Mouse (Mus musculus) adrenal gland, adult 8-10 months (tissue): ENCODE results near the gene Mfsd9. TPM values are rescaled to one million over a fixed set of nuclear protein-coding genes. Genes with fewer than 3 reads are reported as not detected.

ENCODE experiments used
- DNase-seq: peaks from one replicate; pipeline ENCODE4 v3.0.0; 2022
- total RNA-seq, 4 experiments: library from RNA; stranded (reverse); gene quantifications; 2 replicates each; pipeline ENCODE4 v1.2.4; 2022

Mfsd9 gene
- 1 to 10 TPM; 3.5 to 4.3 (median 3.6) TPM for total RNA-seq

DNA sequence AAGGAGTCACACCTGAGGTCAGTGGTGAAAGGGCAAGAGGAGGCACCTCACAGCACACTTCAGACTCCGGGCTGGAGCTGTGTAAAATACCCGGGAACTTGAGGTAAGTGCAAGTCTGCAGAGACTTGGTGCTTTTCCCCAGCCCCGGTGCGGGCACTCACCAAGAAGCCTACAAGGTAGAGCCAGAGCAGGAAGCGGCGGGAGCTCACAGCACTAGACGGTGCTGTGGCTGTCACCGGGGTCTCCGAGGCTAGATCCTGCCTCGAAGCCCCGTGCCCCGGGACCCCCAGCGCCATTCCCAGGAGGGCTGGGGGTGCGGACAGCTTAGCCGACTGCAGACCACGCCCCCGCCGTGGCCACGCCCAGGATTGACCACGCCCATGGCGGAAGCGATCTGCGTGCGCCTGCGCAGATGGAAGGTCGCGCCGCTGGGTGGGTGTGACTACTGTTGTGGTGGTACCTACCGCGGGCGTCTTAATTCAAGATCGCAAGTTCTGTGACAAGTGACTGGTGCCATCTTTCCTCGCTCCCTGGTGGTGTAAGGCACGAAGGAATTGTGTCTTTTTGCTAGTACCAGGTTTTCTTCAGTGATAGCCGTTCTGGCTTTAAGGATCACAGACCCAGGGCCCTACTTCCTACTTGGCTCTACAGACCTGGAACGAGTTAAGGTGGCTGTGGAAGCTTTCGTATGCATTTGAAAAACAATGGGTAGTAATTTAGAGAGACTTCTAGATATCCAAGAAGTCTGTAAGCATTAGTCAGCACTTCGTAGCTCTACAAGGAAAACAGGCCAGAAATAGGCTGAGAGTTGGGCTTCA lies at the start of gene Mfsd9:
Mfsd9 (minus strand) TSS at position 364 of the 818 bp plus-strand sequence.
- DNase-seq = peak; percentile 83

DNA sequence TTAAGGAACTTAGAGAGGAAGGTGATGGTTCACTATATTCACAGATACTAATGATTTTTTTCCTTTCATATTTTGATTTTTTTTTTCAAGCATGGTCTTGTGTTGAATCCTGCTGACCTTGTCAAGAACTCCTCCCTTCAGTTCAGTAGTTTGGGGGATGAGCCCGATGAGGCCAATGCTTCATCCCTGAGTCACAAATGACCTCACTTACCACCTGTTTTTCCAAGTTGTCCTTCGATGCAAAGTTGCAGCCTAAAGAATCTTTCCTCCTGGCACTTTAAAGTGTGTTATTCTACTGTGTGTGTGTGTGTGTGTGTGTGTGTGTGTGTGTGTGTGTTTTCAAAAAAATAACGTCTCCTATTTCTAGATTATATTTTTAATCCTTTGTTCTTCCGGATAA lies 45.0 kb upstream of the Mfsd9 start:
- no peak for DNase-seq

DNA sequence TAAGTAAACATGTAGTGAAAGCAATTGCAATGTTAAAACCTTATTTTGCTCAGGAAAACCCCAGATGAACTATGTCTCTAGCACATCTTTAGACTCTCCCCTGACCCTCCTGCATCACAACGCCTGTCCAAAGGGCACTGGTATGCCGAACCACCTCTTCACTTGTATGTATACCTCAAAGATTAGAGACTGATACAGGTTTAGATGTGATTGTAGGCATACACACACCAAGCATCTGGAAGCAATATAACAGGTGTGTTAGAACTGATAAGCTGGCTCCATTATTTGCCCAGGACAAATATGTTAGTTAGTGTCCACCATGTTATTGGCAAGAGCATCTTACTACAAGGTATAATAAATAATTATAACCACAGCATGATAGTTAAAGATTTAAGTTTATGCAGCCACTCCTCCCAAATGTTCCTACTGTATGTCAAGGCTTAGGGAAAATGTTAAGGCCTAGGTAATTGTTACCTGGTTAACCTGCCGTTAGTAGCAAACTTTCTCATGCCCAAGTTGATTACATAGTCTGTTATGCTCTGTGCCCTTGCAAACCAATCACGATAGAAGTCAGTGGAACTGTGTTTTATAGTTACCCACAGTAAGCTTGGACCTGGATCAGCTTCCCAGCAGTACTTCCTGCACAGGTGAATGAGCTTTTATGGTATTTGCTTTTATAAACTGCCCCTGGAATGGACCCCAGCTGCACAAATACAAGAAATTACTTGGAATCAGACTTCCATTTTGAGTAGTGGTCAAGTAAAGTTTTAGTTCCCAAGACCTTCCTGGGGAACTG lies 40.4 kb upstream of the Mfsd9 start:
- no peak for DNase-seq

GRCm38 (mm10) chr1:40829213-40829914 lies 38.9 kb upstream of the Mfsd9 start:
- peak; percentile 19 for DNase-seq

- peak; percentile 5 for DNase-seq
Measured at GRCm38 (mm10) chr1:40825826-40826225, 35.3 kb upstream of the Mfsd9 start.

- DNase-seq = no peak
Measured at GRCm38 (mm10) chr1:40824936-40825335, 34.4 kb upstream of the Mfsd9 start.

DNA sequence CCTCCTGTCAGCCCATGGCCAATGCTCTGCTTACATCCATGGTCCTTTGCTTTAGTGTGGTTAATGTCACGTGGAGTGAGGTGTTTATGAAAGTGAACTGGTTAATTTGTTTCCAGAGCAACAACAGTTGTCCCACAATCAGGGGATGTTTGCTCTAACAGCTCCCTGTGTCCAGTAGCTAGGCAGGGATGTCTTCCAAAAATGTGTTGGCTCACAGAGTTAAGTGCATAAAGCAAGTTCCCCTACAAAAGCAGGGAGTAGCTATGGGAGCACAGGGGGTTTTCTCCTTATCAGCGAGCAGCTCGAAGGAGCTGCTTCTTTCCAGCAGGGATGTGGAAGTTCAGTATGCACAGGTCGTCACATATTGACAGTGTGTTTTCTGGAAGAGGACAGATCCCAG lies 34.0 kb upstream of the Mfsd9 start:
- no peak for DNase-seq

GRCm38 (mm10) chr1:40815071-40815845 lies 24.8 kb upstream of the Mfsd9 start:
- no peak for DNase-seq

DNA sequence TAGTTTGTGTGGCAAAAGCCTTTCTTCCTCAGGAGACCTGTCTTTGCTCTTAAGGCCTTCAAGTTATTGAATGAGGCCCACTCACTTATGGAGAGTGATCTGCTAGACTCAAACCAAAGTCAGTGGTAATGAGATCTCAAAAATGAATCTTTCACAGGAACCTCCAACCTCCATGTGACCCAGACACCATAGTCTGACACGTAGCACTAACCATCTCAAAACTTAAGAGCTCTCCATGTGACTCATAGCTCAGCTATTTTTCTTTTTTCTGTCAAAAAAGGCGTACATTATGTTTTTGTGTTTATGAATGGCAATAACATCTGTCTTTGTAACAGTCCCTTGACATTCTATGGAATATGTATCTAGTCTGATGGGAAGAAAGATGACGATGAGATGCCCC lies 18.2 kb upstream of the Mfsd9 start:
- no peak for DNase-seq

DNA sequence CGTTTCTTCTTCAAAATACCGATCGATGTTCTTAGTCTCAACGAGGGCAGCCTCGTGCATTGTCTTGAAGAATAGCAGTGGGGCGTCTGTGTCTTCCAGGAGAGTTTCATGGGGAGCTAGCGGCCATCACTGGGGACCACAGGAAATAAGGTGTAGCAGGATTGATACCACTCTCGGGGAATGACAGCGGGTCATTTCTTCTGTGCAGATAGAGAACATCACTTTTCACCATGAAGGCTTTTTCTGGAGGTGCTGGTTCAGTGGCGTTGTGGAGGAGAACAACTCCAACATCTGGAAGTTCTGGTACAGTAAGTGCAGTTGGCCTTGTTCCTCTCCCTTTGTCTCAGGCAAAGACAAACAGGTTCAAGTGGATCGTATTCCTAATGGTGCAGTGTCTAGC lies 15.4 kb upstream of the Mfsd9 start:
- DNase-seq = no peak

- DNase-seq = peak; percentile 18
Measured at GRCm38 (mm10) chr1:40805351-40805750, 14.9 kb upstream of the Mfsd9 start, which contains the start of gene Tmem182. Gene Tmem182 (plus strand): TSS chr1:40805601.

DNA sequence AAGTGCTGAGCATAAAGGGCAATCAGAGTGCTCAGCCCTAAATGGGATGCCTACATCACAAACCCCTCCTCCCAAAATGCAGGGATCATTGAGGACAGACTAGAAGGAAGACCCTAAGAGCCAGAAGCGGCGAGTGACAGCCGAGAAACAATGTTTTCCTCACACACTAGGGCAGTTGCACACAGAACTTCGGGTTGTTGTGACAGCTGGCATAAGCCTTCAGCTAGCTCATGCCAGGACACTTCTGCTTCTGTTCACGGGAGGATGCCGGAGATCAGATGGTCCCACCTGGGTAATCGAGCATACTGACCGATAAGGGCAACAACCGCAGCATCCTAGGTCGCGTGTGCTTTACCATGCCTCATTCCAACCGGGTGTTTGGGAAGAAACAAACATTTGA lies 13.6 kb upstream of the Mfsd9 start:
- no peak for DNase-seq

- DNase-seq = no peak
Measured at GRCm38 (mm10) chr1:40802759-40803158, 12.3 kb upstream of the Mfsd9 start.

DNA sequence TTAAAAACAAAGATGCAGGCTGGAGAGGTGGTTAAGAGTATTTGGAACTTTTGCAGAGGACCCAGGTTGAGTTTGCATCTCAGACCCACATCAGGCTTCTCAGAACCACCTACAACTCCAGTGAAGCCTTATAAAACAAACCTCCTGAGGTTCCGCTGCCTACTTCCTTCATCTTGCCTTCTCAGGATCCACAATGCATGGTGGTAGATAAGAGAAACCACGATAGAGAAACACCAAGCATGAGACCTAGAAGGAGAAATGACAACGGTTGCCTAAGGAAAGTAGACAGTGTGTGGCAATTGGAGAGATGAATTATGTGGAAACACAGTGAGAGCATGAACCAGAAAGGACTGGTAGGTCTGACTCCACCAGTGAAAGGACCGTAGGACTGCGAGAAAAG lies 10.4 kb upstream of the Mfsd9 start:
- DNase-seq = no peak

GRCm38 (mm10) chr1:40799121-40799520 lies 8.6 kb upstream of the Mfsd9 start:
- DNase-seq = no peak

GRCm38 (mm10) chr1:40797348-40797747 lies 6.9 kb upstream of the Mfsd9 start:
- peak; percentile 42 for DNase-seq

- DNase-seq = no peak
Measured at GRCm38 (mm10) chr1:40795508-40795907, 5.0 kb upstream of the Mfsd9 start.

GRCm38 (mm10) chr1:40789666-40790233 lies 737 bp downstream of the Mfsd9 start:
- DNase-seq = no peak

GRCm38 (mm10) chr1:40788956-40789355 lies 1.5 kb downstream of the Mfsd9 start:
- DNase-seq = no peak

DNA sequence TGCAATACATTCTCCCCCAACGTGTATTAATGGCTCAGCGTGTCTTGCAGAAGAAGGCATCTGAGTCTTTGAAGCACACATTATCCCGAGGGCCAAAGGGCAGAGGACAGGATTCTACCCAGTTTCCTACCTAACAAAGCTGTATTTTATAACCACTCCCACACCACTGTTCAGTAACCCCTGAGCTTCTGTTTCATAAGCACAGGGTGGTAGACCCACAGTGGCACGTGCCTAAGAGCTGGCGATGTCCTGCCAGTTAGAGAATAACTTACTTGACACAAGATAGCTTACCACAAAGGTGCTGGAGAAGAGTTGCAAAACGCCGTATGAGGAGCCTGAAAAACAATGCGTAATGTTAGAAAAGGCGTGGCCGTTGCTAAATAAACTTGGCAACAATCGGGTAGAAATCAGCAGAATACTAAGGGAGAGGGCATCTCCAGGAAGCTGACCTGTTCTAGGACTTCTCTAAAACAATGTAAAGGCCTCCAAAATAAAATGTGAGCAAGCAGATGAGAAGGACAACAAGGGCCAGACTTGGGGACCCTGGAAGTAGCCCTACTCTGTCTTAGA lies 4.5 kb downstream of the Mfsd9 start:
- DNase-seq = no peak

- DNase-seq = no peak
Measured at GRCm38 (mm10) chr1:40784306-40784705, 6.2 kb downstream of the Mfsd9 start.
